Mouse (Mus musculus): Measurements from ENCODE around the gene Teddm2. TPM values are rescaled to one million over a fixed set of nuclear protein-coding genes. Genes with fewer than 3 reads are reported as not detected.

Teddm2 gene
- polyA plus RNA-seq, 1 experiment, result 0.14 TPM

DNA sequence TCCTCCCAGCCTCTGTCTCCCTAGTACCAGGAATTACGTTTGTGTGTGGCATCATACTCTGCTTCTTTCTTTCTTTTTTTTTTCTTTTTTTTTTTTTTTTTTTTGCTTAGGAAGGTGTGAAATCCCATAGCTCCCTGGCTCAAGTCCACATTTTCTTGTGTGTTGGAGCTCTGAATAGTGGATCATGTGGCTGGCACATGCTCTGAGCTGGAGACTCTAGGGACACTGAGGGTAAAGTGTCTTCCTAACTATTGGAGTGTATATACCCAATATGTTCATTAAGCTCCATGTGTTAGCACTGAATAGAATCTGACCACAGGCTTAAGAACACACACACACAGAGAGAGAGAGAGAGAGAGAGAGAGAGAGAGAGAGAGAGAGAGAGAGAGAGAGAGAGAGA is 33.7 kb upstream of the Teddm2 start:
- no peak for DNase-seq
- Histone ChIP-seq H3K27ac (ENCODE audit: insufficient read depth, low read depth, low read length) (no peak overlapping the region), H3K4me3 (ENCODE audit: insufficient read depth, low read depth, low read length) (no peak overlapping the region), H3K36me3 (ENCODE audit: control insufficient read depth, insufficient read depth, low read length) (no peaks in the 10 kb centered on the region), H3K4me1 (ENCODE audit: control insufficient read depth, insufficient read depth, low read length) (no peaks in the 10 kb centered on the region), H3K27me3 (replicated peaks; ENCODE audit: control insufficient read depth, insufficient read depth, low read length) (no peaks in the 10 kb centered on the region)
- 62% methylated on average over 1 of the region's 1 CpGs for WGBS
- no peak for TF ChIP-seq CTCF (conservative IDR thresholded peaks at IDR 0.05; ENCODE audit: insufficient read depth, insufficient read length, low read depth, low read length)
- no peak for TF ChIP-seq POLR2A (IDR thresholded peaks at IDR 0.05; ENCODE audit: low read depth, low read length)

DNA sequence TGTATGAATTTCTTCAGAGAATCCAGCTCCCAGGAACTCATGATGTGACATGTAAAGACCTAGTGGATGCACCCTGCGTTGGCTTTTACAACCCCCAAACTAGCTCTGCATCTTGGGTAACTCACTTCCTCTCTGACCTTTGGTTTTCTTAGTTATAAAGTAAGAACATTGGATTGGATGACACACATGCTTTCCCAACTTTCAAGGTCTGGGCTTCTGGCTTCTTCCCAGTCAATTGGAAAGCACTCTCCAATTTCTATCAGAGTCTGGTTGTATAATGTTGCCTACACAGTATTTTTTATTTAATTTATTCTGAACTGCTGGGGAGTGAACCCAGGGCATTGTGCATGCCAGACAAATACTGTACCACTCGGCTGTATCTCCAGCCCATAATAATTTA is 30.4 kb upstream of the Teddm2 start:
- TF ChIP-seq POLR2A (IDR thresholded peaks at IDR 0.05; ENCODE audit: low read depth, low read length) (no peak), CTCF (conservative IDR thresholded peaks at IDR 0.05; ENCODE audit: insufficient read depth, insufficient read length, low read depth, low read length) (no peak)
- DNase-seq, result no peak
- Histone ChIP-seq H3K36me3 (ENCODE audit: control insufficient read depth, insufficient read depth, low read length) (no peaks in the 10 kb centered on the region), H3K27me3 (replicated peaks; ENCODE audit: control insufficient read depth, insufficient read depth, low read length) (no peaks in the 10 kb centered on the region), H3K27ac (ENCODE audit: insufficient read depth, low read depth, low read length) (no peak overlapping the region), H3K4me1 (ENCODE audit: control insufficient read depth, insufficient read depth, low read length) (no peaks in the 10 kb centered on the region), H3K4me3 (ENCODE audit: insufficient read depth, low read depth, low read length) (no peak overlapping the region)
- 57% methylated on average over 2 of the region's 2 CpGs for WGBS

DNA sequence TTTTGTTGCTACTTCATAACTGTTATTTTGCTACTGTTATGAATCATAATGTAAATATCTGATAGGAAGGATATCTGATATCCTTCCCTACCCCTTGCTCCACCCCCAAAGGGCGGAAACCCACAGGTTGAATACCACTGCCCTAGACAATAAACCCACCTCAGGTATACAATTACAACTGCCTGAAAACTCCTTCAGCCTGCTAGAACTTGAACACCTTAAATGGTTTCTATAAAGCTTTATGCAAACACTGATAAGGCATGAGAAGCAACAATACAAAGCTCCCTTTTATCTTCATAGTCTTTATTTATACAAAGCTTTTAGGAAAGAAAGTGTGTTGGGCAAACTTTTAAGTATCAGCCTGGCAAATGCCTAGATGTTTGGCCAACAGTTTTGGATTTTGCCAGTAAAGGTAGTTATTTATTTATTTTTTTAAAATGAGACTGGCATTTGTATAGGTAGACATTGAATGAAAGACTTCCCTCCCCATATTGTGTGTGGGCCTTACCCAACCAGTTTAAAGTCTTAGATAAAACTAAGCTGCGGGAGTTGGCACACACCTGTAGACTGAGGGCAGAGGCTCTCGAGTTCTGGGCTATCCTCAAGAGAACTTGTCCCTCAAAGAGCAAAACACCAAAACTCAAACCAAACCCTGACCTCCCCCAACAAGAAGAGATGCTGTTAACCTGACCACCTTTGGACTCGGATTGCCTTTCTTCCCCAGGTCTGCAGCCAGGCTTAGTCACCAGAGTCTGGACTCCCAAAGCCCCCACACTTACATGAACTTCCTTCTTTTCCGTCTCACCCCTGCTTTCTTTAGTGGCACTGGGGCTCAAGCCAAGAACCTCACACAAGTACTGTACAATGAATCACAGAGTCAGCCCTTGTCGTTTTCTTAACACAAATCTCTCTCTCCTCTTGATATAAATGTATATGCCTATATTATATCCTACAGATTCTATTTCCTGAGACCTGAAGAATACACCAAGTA is 24.7 kb upstream of the Teddm2 start:
- H3K4me1 ChIP-seq (ENCODE audit: control insufficient read depth, insufficient read depth, low read length), result no peaks in the 10 kb centered on the region
- WGBS, result 75% methylated on average over 6 of the region's 6 CpGs
- no peaks in the 10 kb centered on the region for H3K27me3 ChIP-seq (replicated peaks; ENCODE audit: control insufficient read depth, insufficient read depth, low read length)
- H3K4me3 ChIP-seq (ENCODE audit: insufficient read depth, low read depth, low read length), result no peak overlapping the region
- H3K27ac ChIP-seq (ENCODE audit: insufficient read depth, low read depth, low read length), result no peak overlapping the region
- H3K36me3 ChIP-seq (ENCODE audit: control insufficient read depth, insufficient read depth, low read length), result no peaks in the 10 kb centered on the region
- TF ChIP-seq CTCF (conservative IDR thresholded peaks at IDR 0.05; ENCODE audit: insufficient read depth, insufficient read length, low read depth, low read length) (no peak), POLR2A (IDR thresholded peaks at IDR 0.05; ENCODE audit: low read depth, low read length) (no peak)
- DNase-seq, result no peak

DNA sequence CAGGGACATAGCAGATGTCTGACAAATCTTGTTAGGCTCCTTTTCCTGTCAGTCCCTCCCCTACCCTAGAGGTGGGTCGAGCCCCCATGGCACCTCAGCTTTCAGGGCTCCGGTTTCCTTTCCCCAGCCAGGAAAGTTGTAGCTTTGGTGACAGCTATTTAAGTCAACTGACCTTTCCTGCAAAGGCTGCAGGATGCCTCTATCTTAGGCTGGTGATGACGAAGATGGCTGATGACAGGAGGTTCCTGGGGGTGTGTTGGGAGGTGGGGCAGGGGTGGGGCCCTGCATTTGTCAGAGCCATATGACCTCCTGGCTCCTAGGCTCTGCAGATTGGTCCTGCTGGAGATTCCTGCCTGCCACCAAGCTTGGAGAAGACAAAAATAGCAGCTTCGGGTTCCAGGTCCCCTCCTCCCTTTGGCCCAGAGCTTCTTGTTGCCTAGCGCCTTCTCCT is 22.6 kb upstream of the Teddm2 start:
- H3K4me1 ChIP-seq (ENCODE audit: control insufficient read depth, insufficient read depth, low read length), result peaks cover 6% of the 10 kb centered on the region; the same call in 1 of the 2 replicates
- H3K27me3 ChIP-seq (replicated peaks; ENCODE audit: control insufficient read depth, insufficient read depth, low read length), result no peaks in the 10 kb centered on the region
- WGBS, result 48% methylated on average over 5 of the region's 5 CpGs
- TF ChIP-seq CTCF (conservative IDR thresholded peaks at IDR 0.05; ENCODE audit: insufficient read depth, insufficient read length, low read depth, low read length), result no peak
- no peak for TF ChIP-seq POLR2A (IDR thresholded peaks at IDR 0.05; ENCODE audit: low read depth, low read length)
- no peak overlapping the region for H3K4me3 ChIP-seq (ENCODE audit: insufficient read depth, low read depth, low read length)
- no peak for DNase-seq
- no peak overlapping the region for H3K27ac ChIP-seq (ENCODE audit: insufficient read depth, low read depth, low read length)
- H3K36me3 ChIP-seq (ENCODE audit: control insufficient read depth, insufficient read depth, low read length), result no peaks in the 10 kb centered on the region

DNA sequence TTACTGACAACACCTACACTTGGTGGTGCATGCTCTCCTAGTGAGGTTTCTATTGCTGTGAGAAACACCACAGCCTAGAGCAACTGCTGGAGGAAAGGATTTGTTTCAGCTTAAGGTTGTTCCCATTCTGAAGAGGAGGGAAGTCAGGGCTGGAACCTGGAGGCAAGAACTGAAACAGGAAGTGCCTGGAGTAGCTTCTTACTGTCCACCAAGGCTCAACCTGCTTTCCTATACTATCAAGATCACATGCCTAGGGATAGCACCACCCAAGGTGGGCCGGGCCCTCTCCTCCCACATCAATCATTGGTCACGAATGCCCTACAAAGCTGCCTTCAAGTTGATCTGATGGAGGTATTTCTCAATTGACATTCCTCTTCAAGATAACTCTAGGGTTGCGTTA is 21.6 kb upstream of the Teddm2 start:
- WGBS, result 88% methylated on average over 3 of the region's 3 CpGs
- no peaks in the 10 kb centered on the region for H3K27me3 ChIP-seq (replicated peaks; ENCODE audit: control insufficient read depth, insufficient read depth, low read length)
- no peaks in the 10 kb centered on the region for H3K36me3 ChIP-seq (ENCODE audit: control insufficient read depth, insufficient read depth, low read length)
- no peak overlapping the region for H3K4me3 ChIP-seq (ENCODE audit: insufficient read depth, low read depth, low read length)
- no peak overlapping the region for H3K27ac ChIP-seq (ENCODE audit: insufficient read depth, low read depth, low read length)
- peaks cover 6% of the 10 kb centered on the region; the same call in 1 of the 2 replicates for H3K4me1 ChIP-seq (ENCODE audit: control insufficient read depth, insufficient read depth, low read length)
- no peak for TF ChIP-seq CTCF (conservative IDR thresholded peaks at IDR 0.05; ENCODE audit: insufficient read depth, insufficient read length, low read depth, low read length)
- TF ChIP-seq POLR2A (IDR thresholded peaks at IDR 0.05; ENCODE audit: low read depth, low read length), result no peak
- DNase-seq, result no peak

DNA sequence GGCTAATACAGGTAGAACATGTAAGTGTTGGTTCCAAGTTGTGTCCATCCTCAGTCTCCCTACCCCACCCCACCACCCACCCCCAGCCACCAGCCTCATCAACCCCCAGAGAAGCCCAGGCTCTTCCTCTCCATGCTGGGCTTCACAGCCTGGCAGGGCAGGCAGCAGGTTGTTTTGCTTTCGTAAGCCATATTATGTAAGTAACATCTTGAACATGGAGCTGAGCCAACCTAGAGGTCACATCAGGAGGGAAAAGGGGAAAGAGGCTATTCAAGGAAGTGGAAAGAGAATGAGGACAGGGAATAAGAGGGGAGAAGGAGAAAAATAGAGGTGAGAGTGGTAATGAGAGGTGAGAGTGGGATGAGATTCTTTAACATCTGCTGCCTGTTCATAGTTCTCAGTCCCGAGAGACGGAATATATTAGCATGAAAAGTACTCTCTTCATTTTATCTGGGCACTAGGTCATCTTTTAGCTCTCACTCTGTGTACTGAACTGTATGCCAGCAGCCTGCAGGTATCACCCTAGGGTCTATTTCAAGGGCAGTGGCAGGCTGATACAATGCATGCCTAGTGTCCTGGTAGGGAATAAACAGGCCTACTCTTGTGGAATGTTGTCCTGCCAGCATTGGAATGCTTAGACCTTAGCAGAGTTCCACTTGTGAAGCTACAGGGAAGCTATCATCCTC is 18.6 kb upstream of the Teddm2 start:
- no peak overlapping the region for H3K27ac ChIP-seq (ENCODE audit: insufficient read depth, low read depth, low read length)
- no peak overlapping the region for H3K4me3 ChIP-seq (ENCODE audit: insufficient read depth, low read depth, low read length)
- DNase-seq, result peak; percentile 86
- peaks cover 6% of the 10 kb centered on the region; the same call in 1 of the 2 replicates for H3K4me1 ChIP-seq (ENCODE audit: control insufficient read depth, insufficient read depth, low read length)
- TF ChIP-seq CTCF (conservative IDR thresholded peaks at IDR 0.05; ENCODE audit: insufficient read depth, insufficient read length, low read depth, low read length) (no peak), POLR2A (IDR thresholded peaks at IDR 0.05; ENCODE audit: low read depth, low read length) (no peak)
- no peaks in the 10 kb centered on the region for H3K27me3 ChIP-seq (replicated peaks; ENCODE audit: control insufficient read depth, insufficient read depth, low read length)
- 37% methylated on average over 3 of the region's 3 CpGs for WGBS
- no peaks in the 10 kb centered on the region for H3K36me3 ChIP-seq (ENCODE audit: control insufficient read depth, insufficient read depth, low read length)

DNA sequence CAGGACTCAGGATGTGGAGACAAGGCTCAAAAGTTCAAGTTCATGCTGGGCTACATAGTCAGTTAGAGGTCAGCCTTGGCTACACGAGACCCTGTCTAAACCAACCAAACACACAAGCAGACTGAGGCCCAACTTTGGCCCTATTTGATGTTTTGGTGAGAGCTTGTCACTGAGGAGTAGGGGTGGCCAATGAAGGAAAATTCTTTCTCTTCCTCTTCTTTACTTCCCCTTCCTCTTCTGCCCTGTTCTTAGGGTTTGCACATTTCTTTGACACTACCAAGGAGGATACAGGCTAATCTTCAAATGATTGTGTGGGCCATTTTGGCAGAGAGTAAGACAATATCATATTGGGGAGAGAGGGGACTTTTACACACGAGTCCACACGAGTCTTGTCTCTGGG is 13.8 kb upstream of the Teddm2 start:
- DNase-seq, result no peak
- Histone ChIP-seq H3K27me3 (replicated peaks; ENCODE audit: control insufficient read depth, insufficient read depth, low read length) (no peaks in the 10 kb centered on the region), H3K27ac (ENCODE audit: insufficient read depth, low read depth, low read length) (no peak overlapping the region), H3K4me1 (ENCODE audit: control insufficient read depth, insufficient read depth, low read length) (peaks cover 17% of the 10 kb centered on the region), H3K4me3 (ENCODE audit: insufficient read depth, low read depth, low read length) (no peak overlapping the region), H3K36me3 (ENCODE audit: control insufficient read depth, insufficient read depth, low read length) (peaks cover 3% of the 10 kb centered on the region; the same call in 1 of the 2 replicates)
- TF ChIP-seq POLR2A (IDR thresholded peaks at IDR 0.05; ENCODE audit: low read depth, low read length) (no peak), CTCF (conservative IDR thresholded peaks at IDR 0.05; ENCODE audit: insufficient read depth, insufficient read length, low read depth, low read length) (no peak)
- WGBS, result 74% methylated on average over 3 of the region's 3 CpGs
